Mouse (Mus musculus): Measurements from ENCODE around the gene Urgcp. TPM values are rescaled to one million over a fixed set of nuclear protein-coding genes. Genes with fewer than 3 reads are reported as not detected.

Gene Urgcp
- polyA plus RNA-seq (2017; shearing (Covaris generic)) = 21.6 TPM

GRCm38 (mm10) chr11:5761820-5762632 lies at the start of gene Urgcp:
TSS of gene Urgcp (minus strand) at chr11:5762376.

GRCm38 (mm10) chr11:5803551-5803981 lies 41.4 kb upstream of the Urgcp start, which contains the start of gene Pgam2:
TSS of gene Pgam2 (minus strand) at chr11:5803733.

GRCm38 (mm10) chr11:5788056-5789014 lies 26.2 kb upstream of the Urgcp start, which contains the start of gene Dbnl:
TSS of gene Dbnl (plus strand) at chr11:5788488.

GRCm38 (mm10) chr11:5715630-5716105 lies 46.5 kb downstream of the Urgcp start, which contains the start of gene Mrps24:
TSS of gene Mrps24 (minus strand) at chr11:5715680.

Other genes with a start within 250 kb of the Urgcp start
- 209 TPM for gene Xbp1, start 241.7 kb downstream of the Urgcp start, polyA plus RNA-seq (2017; shearing (Covaris generic))
- gene Ccdc117, start 220.2 kb downstream of the Urgcp start, polyA plus RNA-seq (2017; shearing (Covaris generic)) = 97.4 TPM
- gene Ankrd36, start 192.7 kb downstream of the Urgcp start, polyA plus RNA-seq (2017; shearing (Covaris generic)) = not detected
- gene Mrps24, start 46.7 kb downstream of the Urgcp start, polyA plus RNA-seq (2017; shearing (Covaris generic)) = 99.1 TPM
- gene Dbnl, start 26.1 kb upstream of the Urgcp start, polyA plus RNA-seq (2017; shearing (Covaris generic)) = 156 TPM
- gene Pgam2, start 41.4 kb upstream of the Urgcp start, polyA plus RNA-seq (2017; shearing (Covaris generic)) = 1.1 TPM
- 14.0 TPM for gene Polm, start 75.6 kb upstream of the Urgcp start, polyA plus RNA-seq (2017; shearing (Covaris generic))
- 0.12 TPM for gene Aebp1, start 99.6 kb upstream of the Urgcp start, polyA plus RNA-seq (2017; shearing (Covaris generic))
- gene Pold2, start 115.9 kb upstream of the Urgcp start, polyA plus RNA-seq (2017; shearing (Covaris generic)) = 54.8 TPM
- gene Myl7, start 136.4 kb upstream of the Urgcp start, polyA plus RNA-seq (2017; shearing (Covaris generic)) = not detected
- not detected for gene Gck, start 187.7 kb upstream of the Urgcp start, polyA plus RNA-seq (2017; shearing (Covaris generic))
- gene Ykt6, start 193.3 kb upstream of the Urgcp start, polyA plus RNA-seq (2017; shearing (Covaris generic)) = 30.5 TPM

Measured in effector memory CD4-positive, alpha-beta T cell, adult 5 months (primary cell).